Mouse (Mus musculus) layer of hippocampus, adult 9-11 months (tissue): ENCODE measurements around the gene Trim67.
"Not testable (repeated sequence)": the region's sequence is repeated elsewhere in the genome, so short reads cannot be mapped to it uniquely, and the experiment has no call there.

Experiments used
- DNase-seq: peaks from one replicate; pipeline ENCODE4 v3.0.0; 2022

The Trim67 gene

GRCm38 (mm10) chr8:124836273-124836672, 43.4 kb downstream of the Trim67 start:
- no peak for DNase-seq

- DNase-seq = no peak
These were observed 44.0 kb downstream of the Trim67 start for GRCm38 (mm10) chr8:124836907-124837306.

- no peak for DNase-seq
These were observed 45.1 kb downstream of the Trim67 start for GRCm38 (mm10) chr8:124837956-124838355.

GRCm38 (mm10) chr8:124839371-124839770, 46.5 kb downstream of the Trim67 start:
- no peak for DNase-seq

- no peak for DNase-seq
These were observed 48.0 kb downstream of the Trim67 start for GRCm38 (mm10) chr8:124840900-124841299.

GRCm38 (mm10) chr8:124841775-124842174, 48.9 kb downstream of the Trim67 start:
- DNase-seq = no peak

GRCm38 (mm10) chr8:124842929-124843328, 50.0 kb downstream of the Trim67 start:
- not testable (repeated sequence) for DNase-seq

- no peak for DNase-seq
These were observed 52.2 kb downstream of the Trim67 start for GRCm38 (mm10) chr8:124845131-124845530.

GRCm38 (mm10) chr8:124845573-124845972, 52.7 kb downstream of the Trim67 start:
- no peak for DNase-seq

GRCm38 (mm10) chr8:124853511-124853910, 60.6 kb downstream of the Trim67 start:
- DNase-seq = no peak

GRCm38 (mm10) chr8:124859466-124859865, 66.6 kb downstream of the Trim67 start:
- no peak for DNase-seq

GRCm38 (mm10) chr8:124860188-124860587, 67.3 kb downstream of the Trim67 start:
- no peak for DNase-seq

GRCm38 (mm10) chr8:124862321-124863162, 69.7 kb downstream of the Trim67 start, which contains the start of the genes Gnpat and 2810004N23Rik:
Gene Gnpat (plus strand): TSS chr8:124863033.
Gene 2810004N23Rik (minus strand): TSS chr8:124863120.
- peak; percentile 88 for DNase-seq

GRCm38 (mm10) chr8:124863163-124863677, 70.3 kb downstream of the Trim67 start:
- DNase-seq = no peak

- no peak for DNase-seq
These were observed 70.8 kb downstream of the Trim67 start for GRCm38 (mm10) chr8:124863729-124864128.

GRCm38 (mm10) chr8:124866669-124867068, 73.8 kb downstream of the Trim67 start:
- no peak for DNase-seq

GRCm38 (mm10) chr8:124867126-124867525, 74.2 kb downstream of the Trim67 start:
- no peak for DNase-seq

- DNase-seq = no peak
These were observed 76.8 kb downstream of the Trim67 start for GRCm38 (mm10) chr8:124869708-124870107.

- DNase-seq = no peak
These were observed 78.6 kb downstream of the Trim67 start for GRCm38 (mm10) chr8:124871474-124871873.

GRCm38 (mm10) chr8:124872081-124872480, 79.2 kb downstream of the Trim67 start:
- DNase-seq = no peak

GRCm38 (mm10) chr8:124872690-124873089, 79.8 kb downstream of the Trim67 start:
- DNase-seq = no peak

- no peak for DNase-seq
These were observed 85.2 kb downstream of the Trim67 start for GRCm38 (mm10) chr8:124878141-124878540.

- no peak for DNase-seq
These were observed 86.1 kb downstream of the Trim67 start for GRCm38 (mm10) chr8:124878946-124879526.
